Mouse (Mus musculus) testis, adult 2 months (tissue): Measurements from ENCODE around the gene Lenep.

Experiments used
- CTCF ChIP-seq: fragments of 200-500 bp; IDR thresholded peaks from 2 replicates; pipeline ENCODE4 v1.5.1; 2012; ENCODE audit warnings: low read depth, mild to moderate bottlenecking, inconsistent platforms, low read length, moderate library complexity; ENCODE audit not compliant: control insufficient read depth, insufficient read depth, insufficient replicate concordance
- POLR2A ChIP-seq: fragments of 200-500 bp; IDR thresholded peaks from 2 replicates; pipeline ENCODE4 v1.6.1; 2012; ENCODE audit warnings: low read depth, mild to moderate bottlenecking, inconsistent platforms, low read length, moderate library complexity; ENCODE audit not compliant: control insufficient read depth

DNA sequence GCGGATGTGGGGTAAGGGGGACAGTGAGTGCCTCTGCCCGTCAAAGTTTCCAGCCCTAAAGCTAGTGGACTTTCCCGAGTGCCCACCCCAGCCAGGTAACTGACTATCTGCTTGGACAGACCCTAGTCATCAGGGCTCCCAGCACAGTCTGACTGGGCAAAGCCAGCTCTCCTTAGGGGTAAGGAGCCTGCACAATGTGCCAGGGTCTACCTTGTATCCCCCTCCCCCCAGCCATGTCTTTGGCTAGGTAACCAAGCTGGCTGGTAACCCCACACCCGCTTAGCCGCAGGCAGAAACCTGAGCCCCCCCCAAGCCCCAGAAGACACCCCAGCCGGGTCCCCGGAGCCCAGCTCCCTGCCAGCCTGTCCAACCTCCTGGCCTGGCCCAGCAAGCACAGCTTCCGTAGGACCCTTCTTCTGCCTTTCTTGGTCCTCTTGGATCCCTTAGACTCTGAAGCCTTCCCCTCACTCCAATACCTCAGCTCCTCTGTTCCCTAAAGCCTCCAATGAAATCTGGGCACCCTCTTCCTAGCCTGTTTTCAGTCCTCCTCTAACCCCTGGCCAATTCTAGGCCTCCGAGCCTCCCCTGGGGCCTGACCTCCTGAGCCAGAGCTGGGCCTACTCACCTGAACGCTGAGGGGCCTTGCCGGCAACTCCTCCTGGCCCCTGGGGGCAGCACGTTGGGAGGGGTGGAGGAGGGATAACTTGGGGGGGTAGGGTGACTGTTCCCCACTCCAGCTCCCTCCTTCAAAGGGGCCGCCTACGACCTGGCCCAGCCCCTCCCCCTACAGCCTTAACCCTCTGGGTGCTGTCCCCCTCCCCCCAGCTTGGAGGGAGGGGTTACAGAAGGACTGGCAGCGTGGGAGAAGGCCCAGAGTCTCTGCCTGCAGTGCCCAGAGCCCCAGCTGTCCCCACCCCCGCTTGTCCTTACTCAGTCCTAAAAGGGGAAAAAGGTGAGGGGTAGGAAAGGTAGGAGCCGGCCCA lies 15.9 kb downstream of the Lenep start:
- TF ChIP-seq CTCF (no peak), POLR2A (no peak)
